Mouse (Mus musculus): Measurements from ENCODE around the gene Zbtb37.

DNA sequence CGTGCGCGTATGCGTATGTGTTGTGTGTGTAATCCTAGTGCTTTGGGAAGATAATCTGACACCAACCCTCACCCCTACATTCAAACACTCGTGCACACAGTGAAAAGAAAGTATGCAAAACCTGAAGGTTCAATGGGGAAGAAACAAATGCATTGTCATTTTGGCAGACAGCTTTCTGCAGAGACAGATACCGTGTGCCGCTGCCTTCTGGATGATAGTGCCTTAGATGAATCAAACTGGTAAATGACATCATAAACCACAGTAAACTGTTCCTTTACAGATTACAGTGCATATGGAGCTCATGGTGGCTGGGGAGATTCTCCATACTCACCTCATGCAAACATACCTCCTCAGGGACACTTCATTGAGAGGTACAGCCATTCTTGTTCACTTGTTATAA, 71.5 kb downstream of the Zbtb37 start:
- TF ChIP-seq GATA1 (IDR thresholded peaks at IDR 0.05; ENCODE audit: low read length) (no peak), TAL1 (IDR thresholded peaks at IDR 0.05; ENCODE audit: low read length) (no peak)
